Mouse (Mus musculus) erythroblast, adult 5-6 weeks (primary cell): Measurements from ENCODE around the gene Golga1. TPM values are rescaled to one million over a fixed set of nuclear protein-coding genes. Genes with fewer than 3 reads are reported as not detected.

Experiments used
- ATAC-seq: replicated peaks from 2 replicates; pipeline ENCODE4 v1.8.0; 2016; ENCODE audit warnings: moderate number of reproducible peaks, mild to moderate bottlenecking, moderate TSS enrichment, inconsistent platforms; ENCODE audit not compliant: poor library complexity, low FRiP score, severe bottlenecking
- total RNA-seq, 2 experiments: library from RNA; stranded (forward) in 1 of 2; stranded (reverse) in 1 of 2; fragments of 150-400 nt in 1 of 2; fragments of 200-764, 138-1000 nt in 1 of 2; gene quantifications; 2 replicates each; pipeline versions ENCODE4 v1.2.3 to v1.2.4; 2015 to 2017; ENCODE audit warnings: low replicate concordance in 2 of 2

Golga1 gene
- total RNA-seq, 2 experiments from 2014 or later: 4.2 to 25.6 TPM

DNA sequence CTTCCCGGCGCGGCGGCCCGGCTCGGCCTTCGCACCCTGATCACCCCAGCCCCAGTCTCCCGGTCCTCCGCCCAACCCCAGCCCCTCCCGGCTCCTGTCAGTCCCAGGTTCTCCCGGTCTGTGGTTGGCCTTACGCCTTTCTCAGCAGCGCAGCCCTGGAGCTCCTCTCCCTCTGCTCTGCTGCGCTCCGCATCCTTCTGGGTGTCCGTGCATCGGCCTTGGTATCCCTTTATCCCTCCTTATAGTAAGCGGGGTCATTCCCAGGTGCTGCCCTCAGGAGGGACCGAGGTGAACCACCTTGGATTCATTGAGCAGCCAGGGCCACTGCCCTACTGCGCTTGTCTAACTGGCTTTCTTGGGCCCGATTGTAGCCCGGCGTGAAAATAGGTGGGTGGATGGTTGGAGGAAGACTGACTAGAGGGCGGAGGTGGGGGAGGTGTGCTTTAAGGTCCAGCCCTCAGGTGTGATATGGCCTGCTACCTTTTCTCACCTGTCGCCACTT lies 56.9 kb downstream of the Golga1 start:
- peak; percentile 26 for ATAC-seq

DNA sequence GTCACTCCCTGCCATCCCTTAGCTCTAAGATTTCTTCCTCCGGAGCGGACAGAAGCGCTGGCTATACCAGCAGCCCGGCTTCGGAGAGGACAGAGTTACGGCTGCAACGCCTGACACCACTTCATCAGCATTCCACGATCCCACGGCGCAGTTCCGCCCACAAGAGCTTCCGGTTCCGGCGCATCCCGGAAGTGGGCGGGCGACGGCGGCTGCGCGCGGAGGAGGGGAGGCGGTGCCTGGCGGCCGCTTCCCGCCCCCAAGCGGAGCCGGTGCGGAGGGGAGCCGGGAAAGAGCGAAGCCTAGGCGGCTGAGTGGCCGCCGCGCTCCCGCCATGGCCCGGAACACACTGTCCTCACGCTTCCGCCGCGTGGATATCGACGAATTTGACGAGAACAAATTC lies 57.5 kb downstream of the Golga1 start:
- peak; percentile 81 for ATAC-seq

DNA sequence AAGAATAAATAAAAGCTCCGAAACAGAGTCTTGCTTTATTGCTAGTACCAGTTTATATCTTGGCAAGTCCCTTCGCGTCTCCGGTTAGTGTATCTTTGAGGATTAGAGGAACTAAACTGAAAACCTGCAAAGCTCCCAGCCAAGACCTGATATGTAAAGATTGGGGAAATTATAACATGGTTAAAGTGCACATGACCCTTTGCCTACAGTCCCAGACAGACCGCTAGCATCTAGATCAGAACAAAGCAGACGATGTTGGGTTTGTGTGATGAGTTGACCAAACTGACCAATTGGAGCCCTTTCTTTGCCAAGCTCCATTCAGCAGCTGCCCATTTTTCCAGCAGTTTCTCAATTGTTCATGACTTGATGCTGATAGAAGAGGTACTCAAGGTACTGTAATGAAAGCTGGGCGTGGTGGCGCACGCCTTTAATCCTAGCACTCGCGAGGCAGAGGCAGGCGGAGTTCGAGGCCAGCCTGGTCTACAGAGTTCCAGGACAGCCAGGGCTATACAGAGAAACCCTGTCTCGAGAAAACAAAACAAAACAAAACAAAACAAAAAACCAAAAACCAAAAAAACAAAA lies 59.1 kb downstream of the Golga1 start:
- no peak for ATAC-seq

- ATAC-seq: 0 out of 2 replicates have a peak, but pooled peaks have one; percentile 1
These were observed 59.7 kb downstream of the Golga1 start, which contains the start of gene Rpl35 for GRCm38 (mm10) chr2:39005574-39006079. Gene Rpl35, minus strand, starts transcription at chr2:39005624.

DNA sequence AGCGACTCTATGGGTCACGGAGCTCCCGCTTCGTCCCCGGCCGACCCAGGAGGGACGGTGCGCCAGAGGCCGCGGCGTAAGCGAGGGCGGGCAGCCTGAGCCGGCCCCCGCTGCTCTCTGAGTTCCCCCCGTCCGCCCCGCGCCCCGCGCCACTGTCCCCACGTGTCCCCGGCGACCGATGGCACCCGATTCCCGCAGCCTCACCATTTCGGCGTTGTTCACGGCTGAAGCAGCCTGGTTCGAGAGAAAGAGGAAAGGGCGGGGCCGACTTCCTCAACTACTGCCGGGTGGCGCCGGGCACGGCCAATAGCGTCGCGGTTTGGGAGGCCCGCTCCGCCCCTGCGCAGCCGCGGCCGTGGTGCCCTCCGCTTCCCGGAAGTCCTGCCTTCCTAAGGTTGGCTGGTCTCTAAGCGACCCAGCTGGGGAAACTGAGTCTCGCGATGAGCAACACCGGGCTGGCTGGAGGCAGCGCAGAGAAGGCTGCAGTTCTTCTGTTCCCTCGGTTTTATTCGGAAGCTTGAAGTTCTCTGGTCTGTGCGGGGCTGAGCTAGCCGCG lies 60.4 kb downstream of the Golga1 start, which contains the start of gene Arpc5l:
Arpc5l (plus strand) TSS at position 469 of the 556 bp plus-strand sequence.
- peak; percentile 89 for ATAC-seq

- ATAC-seq: no peak
These were observed 61.0 kb downstream of the Golga1 start for GRCm38 (mm10) chr2:39004372-39004771.

DNA sequence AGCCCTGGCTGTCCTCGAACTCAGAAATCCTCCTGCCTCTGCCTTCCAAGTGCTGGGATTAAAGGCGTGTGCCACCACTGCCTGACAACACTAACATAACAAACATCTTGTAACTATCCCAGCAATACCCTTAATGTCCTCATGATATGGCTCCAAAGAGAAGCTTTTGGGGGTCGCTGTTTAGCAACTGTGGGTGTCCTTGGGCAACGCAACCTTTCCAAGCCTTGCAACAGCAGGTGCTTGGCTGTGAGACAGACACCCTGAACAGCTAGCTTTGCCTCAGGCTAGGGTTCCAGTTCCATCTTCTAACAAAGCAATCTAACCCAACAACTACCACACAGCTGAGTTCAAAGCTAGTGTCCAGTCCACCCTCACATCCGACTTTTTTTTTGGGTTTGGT lies 61.8 kb downstream of the Golga1 start:
- no peak for ATAC-seq

GRCm38 (mm10) chr2:39003106-39003505 lies 62.2 kb downstream of the Golga1 start:
- ATAC-seq: no peak

DNA sequence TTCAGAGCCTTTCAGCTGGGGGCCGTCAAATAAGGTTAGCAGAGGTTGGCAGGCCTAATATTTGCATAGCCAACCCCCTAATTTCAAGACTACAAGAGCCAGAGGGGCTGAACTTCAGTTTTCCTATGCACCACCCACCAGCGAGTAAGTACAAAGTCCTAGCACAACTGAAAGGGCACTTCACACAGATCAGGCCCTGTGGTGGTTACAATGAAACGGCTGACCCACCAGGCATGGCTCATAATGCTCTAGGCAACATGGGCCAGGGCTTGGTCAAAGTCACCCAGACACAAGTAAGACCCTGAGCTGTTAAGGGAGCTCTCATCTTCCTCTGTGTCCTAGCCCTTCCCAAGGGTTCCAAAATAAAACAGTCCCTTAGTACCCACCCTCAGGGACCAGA lies 63.5 kb downstream of the Golga1 start:
- no peak for ATAC-seq

GRCm38 (mm10) chr2:39000587-39000919 lies 64.8 kb downstream of the Golga1 start:
- no peak for ATAC-seq

DNA sequence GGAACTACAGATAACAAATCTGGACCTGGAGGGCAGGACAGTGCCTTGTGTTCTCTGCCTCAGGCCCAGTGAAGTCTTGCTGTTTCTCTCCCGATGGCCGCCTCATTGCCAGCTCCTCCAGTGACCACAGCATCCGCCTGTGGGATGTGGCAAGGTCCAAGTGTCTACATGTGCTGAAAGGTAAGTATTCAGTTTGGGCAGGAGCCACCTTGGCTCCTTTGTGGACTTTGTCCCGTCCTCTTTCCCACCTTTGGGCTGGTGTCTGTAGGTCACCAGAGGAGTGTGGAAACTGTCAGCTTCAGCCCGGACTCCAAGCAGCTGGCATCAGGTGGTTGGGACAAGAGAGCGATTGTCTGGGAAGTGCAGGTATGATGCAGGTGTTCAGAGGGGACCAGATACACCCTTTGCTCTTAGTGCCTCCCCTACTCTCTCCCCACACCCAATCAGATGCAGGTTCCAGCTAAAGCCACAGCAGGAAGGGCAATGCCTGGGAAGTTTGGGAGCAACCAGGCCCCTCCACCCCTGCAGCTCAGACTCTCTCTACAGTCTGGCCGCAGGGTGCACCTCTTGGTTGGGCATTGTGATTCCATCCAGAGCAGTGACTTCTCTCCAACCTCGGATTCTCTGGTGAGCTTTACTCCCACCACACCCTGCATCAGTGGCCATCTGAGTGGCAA lies 65.3 kb downstream of the Golga1 start:
- ATAC-seq: no peak

DNA sequence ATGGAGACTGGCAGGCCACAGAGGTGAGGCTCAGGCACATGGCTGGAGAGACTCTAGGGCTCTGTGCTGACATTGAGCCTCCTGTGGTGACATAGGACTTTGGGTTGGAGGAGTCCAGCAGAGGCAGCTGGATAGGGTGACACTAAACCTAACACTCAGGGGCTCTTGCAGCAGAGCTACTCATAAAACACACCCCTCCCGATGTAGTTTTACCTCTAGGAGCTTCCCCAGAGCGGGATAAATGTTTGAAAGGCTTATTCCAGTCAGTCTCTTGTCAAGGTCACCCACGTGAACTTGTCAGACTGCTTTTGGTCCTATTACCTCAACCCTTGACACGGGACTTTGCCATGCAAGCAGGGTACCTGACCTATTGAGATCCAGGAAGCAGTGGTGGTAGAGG lies 66.0 kb downstream of the Golga1 start:
- no peak for ATAC-seq

GRCm38 (mm10) chr2:38997386-38998374 lies 67.7 kb downstream of the Golga1 start, which contains the start of gene Wdr38:
Gene Wdr38, plus strand, starts transcription at chr2:38997476.
- ATAC-seq: peak; percentile 91

DNA sequence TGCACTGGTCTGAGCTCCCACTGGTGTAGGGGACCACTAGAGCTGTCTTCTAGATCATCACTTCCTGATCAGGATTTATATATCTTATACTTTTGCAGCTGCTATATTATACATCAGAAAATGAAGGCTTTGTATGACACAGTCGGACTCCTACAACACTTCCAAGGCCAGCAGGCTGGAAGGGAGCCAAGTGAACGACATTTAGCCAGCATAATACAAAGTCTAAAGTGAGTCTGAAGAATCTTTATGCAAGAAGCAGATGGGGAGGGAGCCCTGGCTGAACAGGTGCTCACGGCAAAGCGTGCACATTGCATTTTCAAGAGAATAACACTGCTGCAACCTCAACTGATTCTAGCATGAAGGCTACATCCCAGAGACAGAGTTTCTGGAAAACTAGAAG lies 72.9 kb downstream of the Golga1 start:
- ATAC-seq: no peak

- no peak for ATAC-seq
These were observed 73.3 kb downstream of the Golga1 start for GRCm38 (mm10) chr2:38992004-38992403.

DNA sequence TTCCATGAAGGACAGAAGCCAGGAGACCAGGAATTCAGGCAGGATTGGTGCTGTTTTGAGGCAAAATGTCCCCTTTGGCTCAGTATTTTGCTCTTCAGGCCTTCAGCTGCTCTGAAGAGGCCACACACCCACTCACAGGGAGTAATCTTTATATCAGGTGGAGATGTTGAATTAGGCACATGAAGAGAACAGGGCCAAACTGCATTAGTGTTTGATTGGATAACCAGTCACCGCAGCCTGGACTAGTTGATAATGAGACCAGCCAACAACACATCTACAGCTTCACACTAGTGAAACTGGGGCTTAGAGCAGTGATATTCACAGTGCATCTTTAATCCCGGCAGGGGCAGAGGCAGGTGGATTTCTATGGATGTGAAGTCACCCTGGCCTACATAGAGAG lies 76.4 kb downstream of the Golga1 start:
- peak; percentile 79 for ATAC-seq

- no peak for ATAC-seq
These were observed 77.4 kb downstream of the Golga1 start for GRCm38 (mm10) chr2:38987803-38988510.

- ATAC-seq: 0 out of 2 replicates have a peak, but pooled peaks have one; percentile 21
These were observed 78.0 kb downstream of the Golga1 start for GRCm38 (mm10) chr2:38987371-38987770.

DNA sequence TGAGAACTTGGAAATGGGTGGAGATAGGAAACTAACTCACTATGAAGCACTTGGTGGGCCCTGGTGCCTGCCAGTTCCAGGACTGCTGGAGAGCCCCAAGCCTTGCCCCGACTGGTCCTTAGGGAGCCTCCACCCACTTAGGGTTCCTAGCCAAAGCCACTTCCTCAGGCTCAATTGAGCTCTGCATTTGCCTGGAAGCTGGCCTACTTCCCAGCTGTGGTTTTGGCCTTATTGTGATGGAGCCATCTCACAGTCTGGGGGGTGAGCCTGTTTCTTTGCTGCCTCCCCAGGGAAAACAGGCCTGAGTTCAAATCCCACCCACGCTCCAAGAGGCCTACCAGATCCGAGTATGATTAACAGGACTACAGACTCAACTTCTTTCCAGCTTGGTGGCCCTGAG lies 78.8 kb downstream of the Golga1 start:
- ATAC-seq: no peak
